Mouse (Mus musculus): Measurements from ENCODE around the gene Serinc5. TPM values are rescaled to one million over a fixed set of nuclear protein-coding genes. Genes with fewer than 3 reads are reported as not detected.
"Not testable (repeated sequence)": the region's sequence is repeated elsewhere in the genome, so short reads cannot be mapped to it uniquely, and the experiment has no call there.

Gene Serinc5
- polyA plus RNA-seq, 1 experiment from 2014 or later, result 9.9 TPM

- no peaks in the 10 kb centered on the region for H3K9me3 ChIP-seq (replicated peaks; ENCODE audit: control insufficient read depth, low read length)
- ATAC-seq (replicated peaks; ENCODE audit: insufficient number of reproducible peaks, low FRiP score, low TSS enrichment), result no peak
Measured at GRCm38 (mm10) chr13:92679661-92680060, 68.8 kb downstream of the Serinc5 start.

GRCm38 (mm10) chr13:92681541-92681940, 70.7 kb downstream of the Serinc5 start:
- no peak for ATAC-seq (replicated peaks; ENCODE audit: insufficient number of reproducible peaks, low FRiP score, low TSS enrichment)
- H3K4me3 ChIP-seq (ENCODE audit: low read depth, low read length), result no peak overlapping the region
- H3K27me3 ChIP-seq (ENCODE audit: control insufficient read depth, insufficient read depth, low read length), result no peaks in the 10 kb centered on the region
- no peak overlapping the region for H3K4me2 ChIP-seq
- H3K27ac ChIP-seq (ENCODE audit: low read depth, low read length), result no peak overlapping the region
- 62% methylated on average over 2 of the region's 2 CpGs for WGBS (ENCODE audit: insufficient replicate concordance)
- no peak overlapping the region for H3K9ac ChIP-seq (ENCODE audit: low read depth, low read length)
- no peaks in the 10 kb centered on the region for H3K9me3 ChIP-seq (replicated peaks; ENCODE audit: control insufficient read depth, low read length)
- H3K4me1 ChIP-seq (ENCODE audit: control insufficient read depth, insufficient read depth, low read length), result peaks cover 15% of the 10 kb centered on the region
- H3K36me3 ChIP-seq (ENCODE audit: control insufficient read depth, insufficient read depth, low read length), result peaks cover 3% of the 10 kb centered on the region; the same call in 1 of the 2 replicates

More at GRCm38 (mm10) chr13:92679661-92680060, 68.8 kb downstream of the Serinc5 start:
- peaks cover 33% of the 10 kb centered on the region for H3K4me1 ChIP-seq (ENCODE audit: control insufficient read depth, insufficient read depth, low read length)
- no peak overlapping the region for H3K4me3 ChIP-seq (ENCODE audit: low read depth, low read length)
- WGBS (ENCODE audit: insufficient replicate concordance), result 83% methylated on average over 7 of the region's 7 CpGs
- no peak overlapping the region for H3K4me2 ChIP-seq
- no peak overlapping the region for H3K27ac ChIP-seq (ENCODE audit: low read depth, low read length)
- no peak overlapping the region for H3K9ac ChIP-seq (ENCODE audit: low read depth, low read length)
- no peaks in the 10 kb centered on the region for H3K36me3 ChIP-seq (ENCODE audit: control insufficient read depth, insufficient read depth, low read length)
- no peaks in the 10 kb centered on the region for H3K27me3 ChIP-seq (ENCODE audit: control insufficient read depth, insufficient read depth, low read length)

GRCm38 (mm10) chr13:92682833-92683232, 71.9 kb downstream of the Serinc5 start:
- Histone ChIP-seq H3K4me1 (ENCODE audit: control insufficient read depth, insufficient read depth, low read length) (peaks cover 8% of the 10 kb centered on the region; the same call in 1 of the 2 replicates), H3K27me3 (ENCODE audit: control insufficient read depth, insufficient read depth, low read length) (no peaks in the 10 kb centered on the region), H3K4me3 (ENCODE audit: low read depth, low read length) (no peak overlapping the region), H3K9me3 (replicated peaks; ENCODE audit: control insufficient read depth, low read length) (no peaks in the 10 kb centered on the region), H3K4me2 (no peak overlapping the region), H3K9ac (ENCODE audit: low read depth, low read length) (no peak overlapping the region), H3K36me3 (ENCODE audit: control insufficient read depth, insufficient read depth, low read length) (peaks cover 6% of the 10 kb centered on the region; the same call in 1 of the 2 replicates), H3K27ac (ENCODE audit: low read depth, low read length) (no peak overlapping the region)
- WGBS (ENCODE audit: insufficient replicate concordance), result 50% methylated on average over 6 of the region's 6 CpGs
- ATAC-seq (replicated peaks; ENCODE audit: insufficient number of reproducible peaks, low FRiP score, low TSS enrichment), result no peak

- Histone ChIP-seq H3K36me3 (ENCODE audit: control insufficient read depth, insufficient read depth, low read length) (peaks cover 8% of the 10 kb centered on the region; the same call in 1 of the 2 replicates), H3K27me3 (ENCODE audit: control insufficient read depth, insufficient read depth, low read length) (no peaks in the 10 kb centered on the region), H3K9ac (ENCODE audit: low read depth, low read length) (no peak overlapping the region), H3K4me1 (ENCODE audit: control insufficient read depth, insufficient read depth, low read length) (peaks cover 8% of the 10 kb centered on the region; the same call in 1 of the 2 replicates), H3K27ac (ENCODE audit: low read depth, low read length) (no peak overlapping the region), H3K4me2 (no peak overlapping the region), H3K4me3 (ENCODE audit: low read depth, low read length) (no peak overlapping the region), H3K9me3 (replicated peaks; ENCODE audit: control insufficient read depth, low read length) (no peaks in the 10 kb centered on the region)
- no peak for ATAC-seq (replicated peaks; ENCODE audit: insufficient number of reproducible peaks, low FRiP score, low TSS enrichment)
- 77% methylated on average over 4 of the region's 4 CpGs for WGBS (ENCODE audit: insufficient replicate concordance)
Measured at GRCm38 (mm10) chr13:92683464-92683863, 72.6 kb downstream of the Serinc5 start.

- Histone ChIP-seq H3K4me3 (ENCODE audit: low read depth, low read length) (no peak overlapping the region), H3K9ac (ENCODE audit: low read depth, low read length) (no peak overlapping the region), H3K4me2 (no peak overlapping the region), H3K36me3 (ENCODE audit: control insufficient read depth, insufficient read depth, low read length) (peaks cover 8% of the 10 kb centered on the region; the same call in 1 of the 2 replicates), H3K27ac (ENCODE audit: low read depth, low read length) (no peak overlapping the region), H3K9me3 (replicated peaks; ENCODE audit: control insufficient read depth, low read length) (no peaks in the 10 kb centered on the region), H3K4me1 (ENCODE audit: control insufficient read depth, insufficient read depth, low read length) (peaks cover 3% of the 10 kb centered on the region; the same call in 1 of the 2 replicates), H3K27me3 (ENCODE audit: control insufficient read depth, insufficient read depth, low read length) (no peaks in the 10 kb centered on the region)
- 85% methylated on average over 4 of the region's 4 CpGs for WGBS (ENCODE audit: insufficient replicate concordance)
- no peak for ATAC-seq (replicated peaks; ENCODE audit: insufficient number of reproducible peaks, low FRiP score, low TSS enrichment)
Measured at GRCm38 (mm10) chr13:92684310-92684709, 73.4 kb downstream of the Serinc5 start.

GRCm38 (mm10) chr13:92685273-92685672, 74.4 kb downstream of the Serinc5 start:
- 0 out of 2 replicates have a peak overlapping the region, but pooled peaks have one; percentile 15 for H3K27ac ChIP-seq (ENCODE audit: low read depth, low read length)
- H3K4me2 ChIP-seq, result no peak overlapping the region
- no peak for ATAC-seq (replicated peaks; ENCODE audit: insufficient number of reproducible peaks, low FRiP score, low TSS enrichment)
- WGBS (ENCODE audit: insufficient replicate concordance), result 91% methylated on average over 4 of the region's 4 CpGs
- no peaks in the 10 kb centered on the region for H3K27me3 ChIP-seq (ENCODE audit: control insufficient read depth, insufficient read depth, low read length)
- H3K4me3 ChIP-seq (ENCODE audit: low read depth, low read length), result no peak overlapping the region
- peaks cover 8% of the 10 kb centered on the region; the same call in 1 of the 2 replicates for H3K36me3 ChIP-seq (ENCODE audit: control insufficient read depth, insufficient read depth, low read length)
- no peaks in the 10 kb centered on the region for H3K4me1 ChIP-seq (ENCODE audit: control insufficient read depth, insufficient read depth, low read length)
- H3K9ac ChIP-seq (ENCODE audit: low read depth, low read length), result no peak overlapping the region
- H3K9me3 ChIP-seq (replicated peaks; ENCODE audit: control insufficient read depth, low read length), result no peaks in the 10 kb centered on the region

- not testable (repeated sequence) for H3K36me3 ChIP-seq (ENCODE audit: control insufficient read depth, insufficient read depth, low read length); H3K9ac ChIP-seq (ENCODE audit: low read depth, low read length); ATAC-seq (replicated peaks; ENCODE audit: insufficient number of reproducible peaks, low FRiP score, low TSS enrichment); H3K27ac ChIP-seq (ENCODE audit: low read depth, low read length); H3K4me1 ChIP-seq (ENCODE audit: control insufficient read depth, insufficient read depth, low read length); H3K9me3 ChIP-seq (replicated peaks; ENCODE audit: control insufficient read depth, low read length); H3K4me3 ChIP-seq (ENCODE audit: low read depth, low read length); H3K27me3 ChIP-seq (ENCODE audit: control insufficient read depth, insufficient read depth, low read length); H3K4me2 ChIP-seq
- WGBS (ENCODE audit: insufficient replicate concordance), result 87% methylated on average over 1 of the region's 1 CpGs
Measured at GRCm38 (mm10) chr13:92687151-92687550, 76.3 kb downstream of the Serinc5 start.

GRCm38 (mm10) chr13:92689061-92689460, 78.2 kb downstream of the Serinc5 start:
- H3K4me2 ChIP-seq, result no peak overlapping the region
- H3K27ac ChIP-seq (ENCODE audit: low read depth, low read length), result no peak overlapping the region
- no peak overlapping the region for H3K9ac ChIP-seq (ENCODE audit: low read depth, low read length)
- H3K4me3 ChIP-seq (ENCODE audit: low read depth, low read length), result no peak overlapping the region
- H3K4me1 ChIP-seq (ENCODE audit: control insufficient read depth, insufficient read depth, low read length), result no peaks in the 10 kb centered on the region
- no peak for ATAC-seq (replicated peaks; ENCODE audit: insufficient number of reproducible peaks, low FRiP score, low TSS enrichment)
- 88% methylated on average over 2 of the region's 2 CpGs for WGBS (ENCODE audit: insufficient replicate concordance)
- H3K9me3 ChIP-seq (replicated peaks; ENCODE audit: control insufficient read depth, low read length), result no peaks in the 10 kb centered on the region
- peaks cover 8% of the 10 kb centered on the region; the same call in 1 of the 2 replicates for H3K36me3 ChIP-seq (ENCODE audit: control insufficient read depth, insufficient read depth, low read length)
- no peaks in the 10 kb centered on the region for H3K27me3 ChIP-seq (ENCODE audit: control insufficient read depth, insufficient read depth, low read length)

GRCm38 (mm10) chr13:92693866-92694550, 83.1 kb downstream of the Serinc5 start:
- Histone ChIP-seq H3K27me3 (ENCODE audit: control insufficient read depth, insufficient read depth, low read length) (no peaks in the 10 kb centered on the region), H3K4me1 (ENCODE audit: control insufficient read depth, insufficient read depth, low read length) (no peaks in the 10 kb centered on the region), H3K36me3 (ENCODE audit: control insufficient read depth, insufficient read depth, low read length) (no peaks in the 10 kb centered on the region), H3K9ac (ENCODE audit: low read depth, low read length) (no peak overlapping the region), H3K9me3 (replicated peaks; ENCODE audit: control insufficient read depth, low read length) (no peaks in the 10 kb centered on the region), H3K4me3 (ENCODE audit: low read depth, low read length) (no peak overlapping the region), H3K27ac (ENCODE audit: low read depth, low read length) (no peak overlapping the region), H3K4me2 (no peak overlapping the region)
- WGBS (ENCODE audit: insufficient replicate concordance), result 49% methylated on average over 10 of the region's 10 CpGs
- ATAC-seq (replicated peaks; ENCODE audit: insufficient number of reproducible peaks, low FRiP score, low TSS enrichment), result no peak
